Mouse (Mus musculus): ENCODE results near the gene Zcchc3. TPM values are rescaled to one million over a fixed set of nuclear protein-coding genes. Genes with fewer than 3 reads are reported as not detected.

The Zcchc3 gene
- total RNA-seq, 2 experiments from 2014 or later = 9.8 to 10.8 TPM

DNA sequence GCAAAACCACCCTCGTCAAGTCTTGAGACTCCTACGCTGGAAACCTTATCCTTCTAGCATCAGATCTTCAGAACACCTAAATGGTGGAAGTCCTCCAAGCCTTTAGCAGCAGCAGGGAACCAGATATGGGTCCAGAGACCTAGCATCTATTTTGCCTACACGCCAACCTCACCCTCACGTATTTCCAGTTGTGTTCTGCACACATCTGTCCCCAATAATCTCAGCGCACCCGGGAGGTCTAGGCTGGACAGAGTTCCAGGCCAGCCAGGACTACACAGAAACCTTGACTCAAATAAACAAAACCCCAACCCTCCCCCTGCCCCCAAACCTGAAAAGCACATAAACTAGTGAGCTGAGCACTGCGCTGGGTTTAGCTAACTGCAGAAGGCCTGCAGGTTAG lies 3.4 kb downstream of the Zcchc3 start:
- DNase-seq (ENCODE audit: low spot score in 2 of 2) = no peak

DNA sequence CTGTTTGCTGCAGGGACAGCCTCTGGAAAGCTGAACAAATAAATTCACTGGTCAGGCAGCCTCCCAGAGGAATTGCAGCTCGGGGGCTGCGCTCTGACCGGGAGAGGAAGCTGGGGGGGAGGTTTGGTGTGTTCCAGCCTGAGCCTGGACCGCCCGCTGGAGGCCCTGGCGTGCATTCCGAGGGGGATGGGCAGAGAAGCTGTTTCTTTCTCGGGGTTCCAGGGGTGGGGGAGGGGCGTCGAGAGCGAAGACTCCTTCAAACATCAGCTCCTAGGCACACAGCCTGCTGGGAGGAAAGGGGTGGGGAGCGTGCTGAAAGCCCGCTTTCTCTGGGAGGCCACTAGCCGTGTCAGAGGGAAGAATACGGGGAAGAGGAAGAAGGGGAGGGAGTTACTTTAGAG lies 3.9 kb downstream of the Zcchc3 start:
- DNase-seq (ENCODE audit: low spot score in 2 of 2) = peak; percentile 72 to 85

DNA sequence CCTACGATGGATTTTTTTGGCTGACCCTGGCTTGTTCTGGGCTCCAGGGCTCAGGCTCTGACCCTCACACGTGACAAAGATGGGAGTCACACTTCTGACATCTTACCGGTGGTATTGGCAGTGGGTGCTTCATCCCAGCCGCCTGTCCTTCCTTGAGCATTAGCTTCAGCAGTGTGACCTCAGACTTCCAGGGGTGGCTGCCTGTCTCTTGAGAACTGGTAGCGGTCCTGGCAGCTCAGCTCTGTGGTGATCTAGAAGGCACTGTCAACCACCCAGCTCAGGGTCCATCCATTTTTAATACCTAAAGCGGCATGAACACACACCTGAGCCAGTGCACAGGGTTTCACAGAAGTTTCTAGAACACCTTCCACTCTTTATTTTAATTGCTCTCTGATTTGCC lies 5.0 kb downstream of the Zcchc3 start:
- no peak for DNase-seq (ENCODE audit: low spot score in 2 of 2)

DNA sequence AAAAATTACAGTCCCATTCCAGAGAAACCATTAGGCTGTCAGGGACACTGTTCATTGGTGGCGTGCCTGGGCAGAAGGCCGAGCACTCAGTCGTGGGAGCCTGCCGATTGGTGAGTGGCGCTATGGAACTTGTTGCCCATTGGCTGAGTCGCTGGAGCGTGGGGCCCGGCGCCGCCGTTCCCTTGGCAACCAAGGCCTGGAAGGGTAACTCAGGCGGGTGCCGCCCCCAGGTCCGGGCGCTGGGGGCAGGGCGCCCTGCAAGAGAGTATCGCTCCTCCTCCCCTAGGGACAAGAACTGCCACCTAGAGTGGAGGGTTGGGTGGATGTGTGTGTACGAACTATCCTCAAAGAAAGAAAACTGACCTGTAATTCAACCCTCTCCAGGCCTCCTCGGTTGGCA lies 8.7 kb downstream of the Zcchc3 start:
- peak; percentile 94 to 98 for DNase-seq (ENCODE audit: low spot score in 2 of 2)

DNA sequence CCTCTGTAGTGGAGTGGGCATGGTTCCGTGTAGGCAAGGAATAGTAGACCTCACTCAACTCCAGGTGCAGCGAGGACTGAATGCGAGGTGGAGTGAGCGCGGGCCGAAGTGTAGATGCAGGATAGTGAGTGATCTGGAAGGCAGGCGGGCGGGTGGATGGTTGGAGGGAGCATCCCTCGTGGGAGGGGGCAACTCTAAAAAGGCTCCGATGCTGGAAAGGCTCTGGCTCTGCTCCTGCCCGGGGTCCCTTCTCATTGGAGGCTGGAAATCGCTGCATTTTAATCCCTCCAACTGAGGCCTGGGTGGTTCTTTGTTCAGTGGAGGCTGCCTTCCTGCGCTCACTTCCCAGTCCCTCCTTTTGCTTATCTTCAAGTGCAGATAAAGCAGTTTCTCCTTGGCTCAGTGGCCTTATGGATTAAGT lies 15.7 kb downstream of the Zcchc3 start:
- no peak for DNase-seq (ENCODE audit: low spot score in 2 of 2)

DNA sequence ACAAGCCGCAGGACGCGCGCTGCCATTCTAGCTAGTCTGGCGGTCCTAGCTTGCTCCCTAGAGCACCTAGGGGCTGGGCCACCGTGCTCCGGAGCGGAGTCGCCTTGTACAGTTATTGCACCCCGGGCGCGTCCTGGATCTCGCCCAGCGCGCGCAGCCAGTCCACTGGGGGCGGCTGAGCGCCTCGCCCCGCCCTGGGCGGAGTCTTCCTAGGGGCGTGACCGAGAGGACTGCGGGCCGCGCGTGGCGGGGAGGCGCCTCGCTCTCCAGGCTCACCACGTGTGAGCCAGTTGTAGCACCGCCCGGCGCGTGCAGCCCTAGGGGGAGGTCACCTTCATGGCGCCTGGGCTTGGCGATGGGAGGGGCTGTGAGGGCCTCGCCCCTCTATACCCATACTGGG lies 16.1 kb downstream of the Zcchc3 start:
- peak; percentile 86 to 89 for DNase-seq (ENCODE audit: low spot score in 2 of 2)

DNA sequence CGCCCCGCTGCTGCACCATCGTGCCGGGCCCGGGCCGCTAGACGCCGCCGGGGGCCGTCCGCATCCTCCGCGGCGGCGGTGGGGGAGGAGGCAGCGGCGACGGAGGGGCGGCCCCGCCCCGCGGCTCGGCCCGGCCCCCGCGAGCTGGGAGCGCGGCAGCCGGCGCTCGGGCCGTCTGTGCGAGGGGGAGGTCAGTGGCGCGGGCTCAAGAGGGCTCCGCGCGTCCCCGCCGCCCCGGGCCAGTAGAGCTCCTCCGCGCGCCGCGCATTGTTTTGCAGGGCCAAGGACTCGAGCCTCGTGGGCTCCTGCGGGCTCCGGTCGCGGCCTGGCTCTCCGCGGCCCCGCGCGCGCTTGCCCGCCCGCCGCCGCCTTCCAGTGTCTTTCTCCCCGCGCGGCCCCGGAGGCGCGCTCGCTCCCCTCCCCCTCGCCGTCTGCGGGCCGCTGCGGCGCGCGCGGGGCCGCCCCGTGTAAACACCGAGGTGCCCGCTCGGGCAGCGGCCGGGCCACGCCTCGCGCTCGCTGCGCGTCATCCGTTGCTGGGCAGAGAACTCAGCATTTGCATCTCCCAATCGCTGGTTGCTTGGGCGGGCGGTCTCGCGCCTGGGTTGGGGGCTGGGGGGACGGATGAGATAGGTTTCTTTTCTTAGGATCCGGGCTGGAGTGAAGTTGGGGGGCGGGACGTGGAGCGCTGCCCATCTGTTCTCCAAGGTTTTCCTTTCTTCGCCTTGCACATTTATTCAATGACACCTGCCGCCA lies 17.0 kb downstream of the Zcchc3 start, which contains the start of gene Sox12:
TSS of gene Sox12 (minus strand) at position 384 of the 756 bp plus-strand sequence.
- DNase-seq (ENCODE audit: low spot score in 2 of 2) = peak; percentile 95 to 98

DNA sequence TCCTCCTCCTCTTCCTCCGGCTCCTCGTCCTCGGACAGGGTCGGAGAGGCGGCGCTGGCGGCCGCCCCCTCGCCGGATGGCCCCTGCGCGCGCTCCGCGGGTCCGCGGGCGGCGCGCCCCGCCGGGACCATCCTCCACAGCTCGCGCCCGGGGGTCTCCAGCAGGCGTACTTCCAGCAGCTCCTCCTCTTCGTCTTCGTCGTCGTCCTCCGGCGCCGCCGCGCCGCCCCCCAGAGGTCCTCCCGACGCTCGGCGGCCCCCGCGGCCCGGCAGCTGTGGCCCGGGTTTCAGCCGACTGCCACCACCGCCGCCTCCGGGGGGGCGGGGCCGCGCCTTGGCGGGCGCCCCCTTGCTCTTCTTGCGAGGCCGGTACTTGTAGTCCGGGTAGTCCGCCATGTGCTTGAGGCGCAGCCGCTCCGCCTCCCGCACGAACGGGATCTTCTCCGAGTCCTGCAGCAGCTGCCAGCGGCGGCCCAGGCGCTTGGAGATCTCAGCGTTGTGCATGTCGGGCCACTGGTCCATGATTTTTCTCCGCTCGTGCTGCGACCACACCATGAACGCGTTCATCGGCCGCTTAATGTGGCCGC lies 17.7 kb downstream of the Zcchc3 start:
- peak; percentile 85 to 88 for DNase-seq (ENCODE audit: low spot score in 2 of 2)

DNA sequence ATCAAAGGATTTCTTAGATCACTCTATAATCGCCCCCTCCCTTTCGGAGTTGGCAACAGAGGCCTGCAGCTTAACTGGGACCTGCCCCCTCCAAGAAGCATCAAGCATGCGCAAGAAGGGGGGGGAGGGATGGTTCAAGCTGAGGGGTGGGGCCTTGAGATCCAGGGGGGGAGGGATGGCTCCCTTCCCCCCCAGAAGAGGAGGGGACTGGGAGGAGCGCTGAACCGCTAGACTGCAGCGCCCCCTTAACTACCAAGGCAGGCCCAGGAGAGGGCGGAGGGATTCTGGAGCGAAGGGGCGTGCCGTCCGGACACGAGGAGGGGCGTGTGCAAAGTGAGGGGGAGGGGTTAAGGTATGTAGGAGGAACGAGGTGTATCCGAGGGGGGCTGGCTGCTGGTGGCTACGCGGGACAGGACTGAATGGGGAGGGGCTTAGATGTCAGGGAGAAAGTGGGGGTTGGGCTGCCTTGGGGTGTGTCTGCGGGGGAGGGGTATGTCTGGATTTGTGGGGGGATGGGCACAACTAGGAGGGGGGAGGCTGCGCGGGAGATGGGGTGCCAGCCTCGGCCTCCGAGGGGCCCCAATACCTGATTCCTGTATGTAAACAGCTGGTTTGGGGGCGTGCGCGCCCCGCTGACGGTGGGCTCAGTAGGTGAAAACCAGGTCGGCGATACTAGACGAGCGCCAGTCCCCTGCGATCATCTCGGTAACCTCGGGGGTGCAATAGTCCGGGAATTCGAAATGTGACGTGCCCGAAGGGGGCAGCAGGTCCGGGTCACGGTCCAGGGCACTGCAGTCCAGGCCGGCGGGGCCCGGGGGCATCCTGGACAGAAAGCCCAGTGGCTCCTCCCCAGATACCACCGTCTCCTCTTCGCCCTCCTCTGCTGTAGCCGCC lies 18.5 kb downstream of the Zcchc3 start:
- DNase-seq (ENCODE audit: low spot score in 2 of 2) = peak; percentile 86 to 94

DNA sequence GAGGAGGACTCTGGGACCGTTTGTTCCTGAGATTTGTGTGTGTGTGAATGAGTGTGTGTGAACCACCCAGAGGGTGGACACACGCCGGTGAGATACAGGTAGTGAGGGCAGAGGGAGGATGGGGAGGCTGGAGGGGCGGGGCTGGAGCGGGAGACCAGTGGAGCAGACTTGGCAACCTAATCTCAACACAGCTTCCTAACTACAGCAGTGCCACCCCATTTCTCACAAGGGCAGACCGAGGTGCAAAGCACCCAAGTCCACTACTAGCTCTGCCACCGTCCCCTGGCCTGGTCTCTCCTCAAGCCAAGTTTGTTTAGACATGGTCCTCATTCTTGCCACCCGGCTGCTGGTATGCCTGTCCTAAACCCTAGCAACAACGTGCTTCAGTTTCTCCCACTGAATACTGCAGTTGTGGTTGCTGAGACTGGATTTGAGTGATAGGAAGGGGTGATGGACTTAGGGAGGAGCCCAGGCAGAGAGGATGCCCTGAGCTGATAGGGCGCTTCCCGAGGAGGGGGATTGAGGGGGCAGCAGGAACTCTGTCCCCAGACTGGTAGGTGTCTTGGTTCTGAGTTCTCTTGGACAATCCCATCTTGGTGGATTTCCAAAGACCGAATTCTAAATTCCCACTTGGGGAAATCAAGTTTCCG lies 19.4 kb downstream of the Zcchc3 start:
- no peak for DNase-seq (ENCODE audit: low spot score in 2 of 2)

DNA sequence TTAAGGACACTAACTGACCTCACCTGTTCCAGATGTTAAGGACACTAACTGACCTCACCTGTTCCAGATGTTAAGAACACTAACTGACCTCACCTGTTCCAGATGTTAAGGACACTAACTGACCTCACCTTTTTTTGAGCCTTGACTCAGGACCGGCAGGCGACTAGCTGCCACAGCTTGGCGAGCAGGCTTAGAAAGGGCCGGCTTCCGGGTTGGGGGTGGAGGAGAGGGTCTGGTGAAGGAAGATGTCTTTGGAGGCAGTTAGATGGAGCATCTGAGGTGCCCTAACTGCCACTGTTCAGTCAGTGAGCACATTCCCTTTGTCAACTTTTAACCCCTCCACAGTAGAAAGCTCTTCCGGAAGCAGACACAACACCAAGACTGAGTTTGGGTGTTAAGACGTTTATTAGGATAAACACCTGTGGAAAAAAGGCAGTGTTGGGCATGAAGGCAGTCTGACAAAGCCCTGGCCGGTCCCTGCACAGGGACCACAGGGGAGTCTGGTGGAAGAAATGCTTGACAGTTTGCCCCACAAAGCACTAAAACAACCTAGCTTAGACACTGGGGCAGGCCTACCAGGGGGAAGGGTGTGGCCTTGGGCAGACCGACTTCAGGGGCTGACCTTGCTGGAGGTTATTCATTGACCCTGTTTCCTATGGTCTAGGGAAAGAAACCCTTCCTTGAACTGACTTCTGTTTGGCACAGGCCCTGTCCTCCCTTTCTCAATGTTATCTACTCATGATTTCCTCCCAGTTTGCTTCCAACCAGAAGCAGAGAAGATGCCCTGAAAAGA lies 21.4 kb downstream of the Zcchc3 start:
- DNase-seq (ENCODE audit: low spot score in 2 of 2) = no peak

DNA sequence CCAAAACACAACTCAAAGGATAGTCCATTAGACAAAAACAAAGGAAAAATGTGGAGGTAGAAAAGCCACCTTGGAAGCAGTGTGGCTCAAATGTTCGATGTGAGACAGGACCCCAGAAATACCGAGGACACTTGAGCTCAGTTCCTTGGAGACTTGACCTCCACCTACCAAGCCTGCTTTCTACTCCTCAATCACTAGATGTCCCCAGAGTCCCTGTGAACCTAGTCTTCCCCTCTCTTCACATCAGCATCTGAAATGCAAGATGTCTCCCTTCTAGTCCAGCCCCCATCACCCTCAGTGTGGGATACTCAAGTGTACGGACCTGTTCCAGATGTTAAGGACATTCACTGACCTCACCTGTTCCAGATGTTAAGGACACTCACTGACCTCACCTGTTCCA lies 22.0 kb downstream of the Zcchc3 start:
- DNase-seq (ENCODE audit: low spot score in 2 of 2) = peak in 1 of 2 experiments; percentile 71

DNA sequence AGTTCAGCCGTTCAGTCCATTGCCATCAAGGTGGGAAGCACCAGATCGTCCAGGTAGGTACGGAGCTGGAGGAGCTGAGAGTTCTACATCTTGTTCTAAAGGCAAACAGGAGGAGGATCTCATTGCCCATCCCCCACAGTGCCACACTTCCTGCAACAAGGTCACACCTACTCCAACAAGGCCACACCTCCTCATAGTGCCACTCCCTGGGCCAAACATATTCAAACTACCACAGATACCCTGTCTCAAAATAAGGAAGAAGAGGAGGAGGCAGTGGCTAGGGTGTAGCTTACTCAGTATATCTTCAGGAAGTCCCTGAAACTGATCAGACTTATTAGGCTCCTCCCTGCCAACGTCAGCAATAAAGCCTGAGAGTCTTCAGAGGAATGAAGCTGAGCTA lies 30.6 kb downstream of the Zcchc3 start:
- no peak for DNase-seq (ENCODE audit: low spot score in 2 of 2)

DNA sequence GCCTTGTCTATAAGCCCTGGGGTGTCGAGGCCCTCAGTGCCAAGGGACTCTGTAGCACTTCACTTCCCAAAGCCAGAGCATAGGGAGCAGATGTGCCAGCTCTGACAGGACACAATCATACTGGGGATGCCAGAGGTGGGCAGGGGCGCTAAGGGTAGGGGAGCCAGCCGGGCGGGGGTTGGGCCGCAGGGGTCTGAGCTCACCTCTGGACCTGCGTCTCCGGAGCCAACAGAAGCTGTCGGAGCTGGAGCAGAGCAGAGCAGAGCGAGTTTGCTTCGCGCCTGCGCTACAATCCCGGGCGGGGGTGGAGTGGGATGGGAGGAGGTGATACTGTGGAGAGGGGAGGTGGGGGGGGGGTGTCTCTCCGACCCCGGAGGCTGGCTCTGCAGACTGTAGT lies 38.5 kb downstream of the Zcchc3 start, which contains the start of gene Nrsn2:
TSS of gene Nrsn2 (minus strand) at position 294 of the 397 bp plus-strand sequence.
- no peak for DNase-seq (ENCODE audit: low spot score in 2 of 2)

DNA sequence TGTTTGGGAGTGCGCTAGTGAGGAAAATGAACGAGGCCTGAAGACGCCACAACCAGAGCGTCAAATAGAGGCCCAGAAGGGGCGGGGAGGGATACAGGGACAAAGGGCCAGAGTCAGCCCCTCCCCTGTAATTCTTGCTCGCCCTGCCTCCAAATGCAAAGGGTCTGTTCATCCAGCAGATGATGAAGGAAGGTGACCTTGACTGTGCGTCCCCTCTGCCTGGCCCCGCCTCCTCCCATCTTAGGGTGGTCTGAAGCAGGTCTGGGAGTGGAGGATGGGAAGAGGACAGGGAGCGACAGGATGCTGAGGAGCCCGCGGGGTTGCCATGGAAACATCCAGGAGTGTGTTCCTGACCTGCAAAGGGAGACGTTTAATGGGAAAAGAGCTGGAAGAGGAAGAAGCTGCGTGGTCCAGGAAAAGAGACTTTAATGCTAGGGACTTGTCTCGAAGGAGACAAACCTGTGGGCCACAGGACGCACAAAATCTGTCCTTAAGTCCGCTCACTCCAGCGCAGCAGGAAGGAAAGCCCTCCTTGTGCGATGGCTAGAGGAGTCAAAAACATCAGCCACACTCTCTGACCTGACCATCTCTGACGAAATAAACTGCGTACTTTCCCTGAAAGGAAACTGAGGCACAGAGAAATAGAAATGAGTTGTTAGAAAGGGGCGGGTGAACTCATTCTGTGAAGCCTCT lies 39.0 kb downstream of the Zcchc3 start:
- DNase-seq (ENCODE audit: low spot score in 2 of 2) = no peak

DNA sequence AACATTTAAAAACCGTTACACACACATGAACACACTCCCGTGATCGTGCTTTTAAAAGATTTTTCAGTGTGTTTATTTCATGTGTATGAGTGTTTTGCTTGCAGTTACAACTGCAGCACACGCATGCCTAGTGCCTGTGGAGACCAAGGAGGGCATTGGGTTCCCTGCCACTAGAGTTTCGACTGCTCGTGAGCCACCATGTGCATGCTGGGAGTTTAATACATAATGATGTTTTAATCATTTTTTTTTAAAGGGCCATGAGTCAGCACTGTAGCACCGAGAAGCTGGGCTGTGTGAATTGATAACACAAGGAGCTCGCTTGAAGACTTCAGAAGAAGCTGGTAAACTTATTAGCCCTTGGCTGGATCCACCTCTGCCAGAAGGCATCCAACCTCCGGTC lies 41.3 kb downstream of the Zcchc3 start:
- DNase-seq (ENCODE audit: low spot score in 2 of 2) = no peak

DNA sequence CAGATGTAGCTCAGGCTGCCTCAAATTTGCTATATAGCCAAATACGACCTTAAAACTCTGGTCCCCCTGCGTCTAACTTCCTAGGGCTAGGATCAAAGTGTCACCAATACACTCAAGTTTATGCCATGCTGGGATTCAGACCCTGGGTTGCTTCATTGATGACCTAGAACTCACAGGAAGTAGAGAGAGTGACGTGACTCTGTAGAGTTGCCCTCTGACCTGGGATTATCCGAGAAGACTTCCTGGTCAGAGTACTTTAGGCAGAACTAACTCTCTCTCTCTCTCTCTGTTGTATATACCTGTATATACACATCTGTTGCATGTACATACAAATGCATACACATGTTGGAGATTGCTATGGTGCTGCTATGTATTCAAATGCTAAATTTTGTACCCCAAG lies 42.2 kb downstream of the Zcchc3 start:
- DNase-seq (ENCODE audit: low spot score in 2 of 2) = no peak

DNA sequence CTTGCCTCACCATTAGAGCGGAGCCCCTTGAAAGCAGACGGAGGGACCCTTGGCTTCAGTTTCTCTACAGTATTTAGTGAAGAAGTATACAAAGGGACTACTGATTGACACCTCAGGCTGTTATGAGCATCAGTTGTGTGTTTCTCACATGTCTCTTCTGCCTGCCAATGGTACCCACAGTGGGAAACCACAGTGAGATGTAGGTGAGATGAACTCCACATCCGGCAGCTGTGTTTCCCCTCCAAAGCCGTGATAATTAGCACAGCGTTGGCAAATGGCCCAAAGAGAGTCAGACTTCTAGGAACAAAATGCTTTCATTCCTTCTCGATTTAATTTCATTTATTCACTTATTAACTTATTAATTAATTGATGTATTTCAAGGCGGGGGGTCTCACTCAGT lies 42.7 kb downstream of the Zcchc3 start:
- DNase-seq (ENCODE audit: low spot score in 2 of 2) = no peak

DNA sequence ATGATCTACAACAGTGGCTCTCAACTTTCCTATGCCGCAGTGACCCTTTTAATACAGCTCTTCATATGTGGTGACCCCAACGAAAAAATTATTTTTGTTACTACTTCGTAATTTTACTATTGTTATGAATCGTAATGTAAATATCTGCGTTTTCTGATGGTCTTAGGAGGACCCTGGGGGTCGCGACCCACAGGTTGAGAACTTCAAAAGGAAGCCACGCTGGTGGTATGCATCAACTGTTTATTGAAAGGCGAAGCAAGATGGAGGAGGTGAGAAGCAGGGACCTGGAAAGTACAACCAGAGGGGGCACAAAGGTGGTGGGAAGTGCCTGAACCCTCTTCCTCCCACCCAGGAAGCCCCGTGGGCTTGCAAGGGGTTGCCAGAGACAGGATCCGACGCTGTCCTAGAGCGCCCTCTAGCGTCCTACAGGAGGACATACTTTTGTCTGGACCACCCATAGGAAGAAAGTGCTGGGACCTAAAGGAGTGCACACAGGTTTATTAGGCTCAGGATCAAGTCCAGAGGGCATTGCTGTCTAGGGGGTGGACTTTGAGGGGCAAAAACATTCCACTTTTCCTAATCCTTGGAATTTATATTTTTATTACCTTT lies 46.2 kb downstream of the Zcchc3 start:
- peak in 1 of 2 experiments; percentile 66 for DNase-seq (ENCODE audit: low spot score in 2 of 2)
